19 mouse cellular contexts compared by ENCODE assay signal in the genomic region with DNA sequence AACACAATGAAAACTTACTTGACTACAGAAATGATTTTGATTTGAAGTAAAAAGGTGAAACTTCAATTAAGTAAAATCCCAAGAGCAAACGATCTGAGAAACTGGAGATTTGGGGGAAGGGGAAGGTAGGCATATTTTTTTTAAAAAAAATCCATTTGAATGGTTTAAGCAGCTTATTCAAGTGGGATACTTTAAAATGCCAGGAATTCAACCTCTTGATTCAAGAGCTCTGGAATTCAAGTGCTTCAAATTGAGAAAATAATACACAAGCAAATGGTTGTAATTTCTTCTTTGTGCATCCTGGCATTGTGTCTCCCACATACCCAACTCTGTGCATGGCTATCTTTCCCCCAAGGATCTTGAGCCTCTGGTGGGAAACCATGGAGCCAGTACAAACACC.
"Had no signal": no experiment of that assay in that cellular context is flagged by ENCODE, and none has a peak within 500 bp of the region (broad histone marks: within the 10 kb centered on the region; RNA-seq: fewer than 3 reads in every experiment).

No protein-coding gene starts in this region.

- H3K9ac ChIP-seq: limb, embryonic 13.5 days; liver, embryonic 12.5 days; liver, embryonic 15.5 days; midbrain, embryonic 12.5 days; midbrain, embryonic 15.5 days; neural tube, embryonic 12.5 days; neural tube, embryonic 15.5 days; stomach, embryonic 15.5 days had no signal

- H3K9me3 ChIP-seq: limb, embryonic 10.5 days; limb, embryonic 13.5 days; liver, embryonic 12.5 days; liver, embryonic 15.5 days; midbrain, embryonic 12.5 days; midbrain, embryonic 15.5 days; neural tube, embryonic 12.5 days; neural tube, embryonic 15.5 days; stomach, embryonic 15.5 days had no signal

- H3K4me2 ChIP-seq: limb, embryonic 13.5 days; liver, embryonic 12.5 days; liver, embryonic 15.5 days; midbrain, embryonic 12.5 days; midbrain, embryonic 15.5 days; neural tube, embryonic 12.5 days; neural tube, embryonic 15.5 days; stomach, embryonic 15.5 days had no signal

- ATAC-seq: intestine, postnatal 0 days; liver, embryonic 12.5 days had no signal

- H3K27ac ChIP-seq: kidney, postnatal 0 days; layer of hippocampus, adult 2 months; limb, embryonic 10.5 days; limb, embryonic 13.5 days; liver, embryonic 12.5 days; liver, embryonic 15.5 days; macrophage; midbrain, embryonic 12.5 days; midbrain, embryonic 15.5 days; neural tube, embryonic 12.5 days; neural tube, embryonic 15.5 days; stomach, embryonic 15.5 days had no signal

- H3K4me3 ChIP-seq: layer of hippocampus, adult 2 months; limb, embryonic 10.5 days; limb, embryonic 13.5 days; liver, embryonic 12.5 days; liver, embryonic 15.5 days; midbrain, embryonic 12.5 days; midbrain, embryonic 15.5 days; neural tube, embryonic 12.5 days; neural tube, embryonic 15.5 days; stomach, embryonic 15.5 days had no signal

- H3K27me3 ChIP-seq: limb, embryonic 13.5 days; liver, embryonic 12.5 days; liver, embryonic 15.5 days; midbrain, embryonic 12.5 days; midbrain, embryonic 15.5 days; neural tube, embryonic 12.5 days; neural tube, embryonic 15.5 days; stomach, embryonic 15.5 days had no signal

- H3K36me3 ChIP-seq: liver, embryonic 12.5 days; liver, embryonic 15.5 days; midbrain, embryonic 12.5 days; midbrain, embryonic 15.5 days; neural tube, embryonic 12.5 days; neural tube, embryonic 15.5 days; stomach, embryonic 15.5 days had no signal

- DNase-seq: layer of hippocampus, adult 9-11 months; liver; right cerebral cortex, adult 18-20 months; right cerebral cortex, postnatal 14 days; spleen, adult 18-20 months; thymus, postnatal 25 days had no signal
